Mouse (Mus musculus) neural tube, embryonic 12.5 days (tissue): ENCODE measurements around the gene Olfr749. TPM values are rescaled to one million over a fixed set of nuclear protein-coding genes. Genes with fewer than 3 reads are reported as not detected.
"Not testable (repeated sequence)": the region's sequence is repeated elsewhere in the genome, so short reads cannot be mapped to it uniquely, and the experiment has no call there.

Experiments used
- ATAC-seq: fragments of 200-750 bp; cut with Nextera tagmentation; 2 replicates; pipeline ENCODE4 v1.8.0; 2017; ENCODE audit warnings: low read depth, mild to moderate bottlenecking, moderate TSS enrichment, moderate library complexity; ENCODE audit not compliant: low FRiP score
- H3K27ac ChIP-seq: fragments of 300-500 bp; sonication (generic); 2 replicates; pipeline ENCODE4 v1.5.1; 2016
- H3K27me3 ChIP-seq: fragments of 300-500 bp; sonication (generic); replicated peaks from 2 replicates; pipeline ENCODE4 v1.6.1; 2016; ENCODE audit warnings: mild to moderate bottlenecking
- H3K36me3 ChIP-seq: fragments of 300-500 bp; sonication (generic); 2 replicates; pipeline ENCODE4 v1.6.1; 2016; ENCODE audit warnings: mild to moderate bottlenecking
- H3K4me1 ChIP-seq: fragments of 300-500 bp; sonication (generic); 2 replicates; pipeline ENCODE4 v1.6.1; 2016
- H3K4me2 ChIP-seq: fragments of 300-500 bp; sonication (generic); replicated peaks from 2 replicates; pipeline ENCODE4 v1.6.1; 2016; ENCODE audit warnings: mild to moderate bottlenecking
- H3K4me3 ChIP-seq: fragments of 300-500 bp; sonication (generic); 2 replicates; pipeline ENCODE4 v1.5.1; 2016
- H3K9ac ChIP-seq: fragments of 300-500 bp; sonication (generic); 2 replicates; pipeline ENCODE4 v1.6.1; 2016; ENCODE audit warnings: mild to moderate bottlenecking
- H3K9me3 ChIP-seq: fragments of 300-500 bp; sonication (generic); 2 replicates; pipeline ENCODE4 v1.6.1; 2016; ENCODE audit warnings: mild to moderate bottlenecking
- whole genome bisulfite sequencing: fragments of 180-500 bp; shearing (Covaris S2); methylation state at CpG from one replicate; pipeline ENCODE4 v1.1.7; 2016; 5-methylcytosine and 5-hydroxymethylcytosine counted together
- polyA plus RNA-seq: library from polyadenylated mRNA; unstranded; fragments of >200 nt; fragmentation: Nextera tagmentation; extraction: Ambion mirVana; gene quantifications from 2 replicates; pipeline ENCODE4 v1.2.1, GENCODE M21; 2016

The Olfr749 gene
- polyA plus RNA-seq, result not detected in 2 replicates

DNA sequence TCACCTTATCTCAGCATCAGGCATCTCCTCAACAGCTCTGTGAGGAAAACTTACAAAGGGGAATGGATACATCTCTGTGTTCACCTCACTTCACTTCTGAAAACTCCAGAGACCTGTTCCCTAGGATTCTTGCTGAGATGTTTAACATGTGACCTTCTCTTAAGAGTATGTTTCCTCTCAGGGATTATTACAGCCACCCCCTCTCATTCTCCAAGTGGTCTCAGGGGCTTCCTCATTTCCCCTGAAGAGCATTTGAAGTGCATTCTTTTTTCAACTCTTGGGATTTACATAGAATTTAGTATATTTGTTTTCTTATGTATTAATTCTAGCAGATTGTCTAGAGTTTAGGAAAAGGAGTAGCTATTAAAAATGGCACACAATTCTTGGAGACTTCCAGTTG lies at the start of gene Olfr749:
Olfr749 (minus strand) TSS at position 101 of the 400 bp plus-strand sequence.
- H3K9ac ChIP-seq, result no peak within 1 kb of the TSS
- H3K4me3 ChIP-seq, result no peak within 1 kb of the TSS
- no peak for ATAC-seq
- H3K9me3 ChIP-seq, result no peaks in the 10 kb centered on the region
- no peak within 1 kb of the TSS for H3K4me2 ChIP-seq
- no peak within 1 kb of the TSS for H3K27ac ChIP-seq
- H3K27me3 ChIP-seq, result no peaks in the 10 kb centered on the region
- no peaks in the 10 kb centered on the region for H3K36me3 ChIP-seq
- H3K4me1 ChIP-seq, result no peaks in the 10 kb centered on the region

DNA sequence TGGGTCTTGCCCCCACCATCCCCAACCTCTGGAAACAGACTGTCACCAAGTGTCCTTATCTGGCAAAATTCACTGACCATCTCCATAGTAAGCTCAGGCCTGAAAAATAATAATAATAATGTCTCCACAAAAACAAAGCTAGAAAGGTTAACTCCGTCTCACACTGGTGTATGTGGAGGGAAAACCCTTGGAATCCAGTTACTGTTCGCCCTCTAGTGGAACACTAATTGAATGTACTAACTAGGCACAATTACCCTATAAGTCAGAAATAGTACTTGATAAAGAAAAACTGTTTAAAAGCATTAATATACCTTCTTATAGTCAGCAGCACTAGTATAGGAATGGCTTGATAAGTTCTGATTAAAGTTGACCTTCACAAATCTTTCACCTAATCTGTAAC lies 43.3 kb upstream of the Olfr749 start:
- Histone ChIP-seq H3K4me3 (no peak overlapping the region), H3K9ac (no peak overlapping the region), H3K4me2 (no peak overlapping the region), H3K9me3 (no peaks in the 10 kb centered on the region), H3K27me3 (no peaks in the 10 kb centered on the region), H3K36me3 (no peaks in the 10 kb centered on the region), H3K4me1 (peaks cover 6% of the 10 kb centered on the region; the same call in 1 of the 2 replicates), H3K27ac (no peak overlapping the region)
- no peak for ATAC-seq
- 26% methylated on average over 2 of the region's 2 CpGs for WGBS

DNA sequence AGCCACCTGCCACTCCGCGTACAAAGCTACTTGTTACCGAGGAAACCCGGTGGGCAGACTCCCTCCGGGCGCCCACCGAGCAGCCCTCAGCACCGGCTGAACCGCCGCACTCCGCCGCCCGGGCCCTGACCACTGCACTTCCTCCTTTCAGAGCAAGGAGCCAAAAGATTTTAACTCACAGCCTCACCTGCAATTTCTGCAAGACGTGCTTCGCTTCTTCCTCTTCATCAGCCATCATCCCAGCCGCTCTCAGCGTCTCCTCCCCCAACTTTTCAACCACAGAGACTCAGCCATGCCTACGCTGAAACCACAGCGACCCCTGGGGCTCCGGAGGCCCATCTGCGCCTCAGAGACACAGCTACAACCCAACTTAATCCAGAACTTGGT lies 40.4 kb upstream of the Olfr749 start, which contains the start of gene Ttc5:
Ttc5 (minus strand) TSS at position 269 of the 387 bp plus-strand sequence.
- Histone ChIP-seq H3K27ac (peak within 1 kb of the TSS; percentile 16; the same call in 1 of the 2 replicates), H3K27me3 (no peaks in the 10 kb centered on the region), H3K9ac (peak within 1 kb of the TSS; percentile 77), H3K4me3 (peak within 1 kb of the TSS; percentile 62), H3K9me3 (0 out of 2 replicates have a peak, but pooled peaks cover 4% of the 10 kb centered on the region), H3K4me2 (peak within 1 kb of the TSS; percentile 60), H3K4me1 (peaks cover 6% of the 10 kb centered on the region; the same call in 1 of the 2 replicates), H3K36me3 (peaks cover 20% of the 10 kb centered on the region)
- under 1% methylated on average over 21 of the region's 21 CpGs for WGBS
- peak; percentile 93 for ATAC-seq

DNA sequence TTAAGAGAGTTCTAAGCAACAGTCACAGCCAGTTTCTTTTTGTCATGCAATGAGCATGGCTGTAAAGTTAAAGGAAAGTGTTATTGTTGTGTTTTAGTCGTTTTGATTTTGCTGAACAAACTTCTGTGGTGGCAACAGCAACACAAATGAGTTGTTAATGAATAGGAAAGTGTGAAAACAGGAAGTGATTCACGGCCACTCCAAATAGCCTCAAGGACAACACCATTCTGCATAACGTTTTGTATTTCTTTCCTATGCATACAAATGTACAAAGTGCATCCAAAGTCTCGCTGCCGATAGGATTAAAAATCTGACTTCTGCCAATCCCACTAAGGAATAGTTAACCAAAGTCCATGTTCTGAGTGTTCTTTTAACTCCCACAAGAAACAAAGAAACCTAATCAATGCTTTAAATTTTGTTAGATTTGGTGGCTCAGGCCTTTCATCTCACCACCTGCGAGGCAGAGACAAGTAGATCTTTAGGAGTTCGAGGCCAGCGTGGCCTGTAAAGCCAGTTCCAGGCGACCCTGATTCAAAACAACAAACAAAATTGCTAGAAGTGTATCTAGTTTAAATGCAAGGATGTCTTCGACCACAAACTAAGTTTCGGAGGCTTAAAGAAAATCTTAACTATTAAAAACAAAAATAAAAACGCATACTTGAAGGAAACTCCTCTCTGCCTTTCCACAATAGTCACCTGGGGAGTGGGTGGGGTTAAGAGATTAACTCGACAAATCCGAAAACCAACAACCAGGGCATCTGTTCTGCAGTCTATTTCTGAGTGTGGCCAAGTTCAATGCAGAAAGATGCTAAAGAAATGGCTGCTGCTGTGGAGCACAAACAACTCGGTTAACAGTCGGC lies 39.7 kb upstream of the Olfr749 start:
- Histone ChIP-seq H3K27ac (no peak overlapping the region; the same call in 1 of the 2 replicates), H3K36me3 (peaks cover 21% of the 10 kb centered on the region), H3K9me3 (0 out of 2 replicates have a peak, but pooled peaks cover 4% of the 10 kb centered on the region), H3K27me3 (no peaks in the 10 kb centered on the region), H3K4me3 (peak overlapping the region; percentile 62), H3K9ac (peak overlapping the region; percentile 77), H3K4me1 (peaks cover 6% of the 10 kb centered on the region; the same call in 1 of the 2 replicates), H3K4me2 (peak overlapping the region; percentile 60)
- ATAC-seq, result no peak; the same call in 1 of the 2 replicates
- WGBS, result 29% methylated on average over 16 of the region's 16 CpGs

DNA sequence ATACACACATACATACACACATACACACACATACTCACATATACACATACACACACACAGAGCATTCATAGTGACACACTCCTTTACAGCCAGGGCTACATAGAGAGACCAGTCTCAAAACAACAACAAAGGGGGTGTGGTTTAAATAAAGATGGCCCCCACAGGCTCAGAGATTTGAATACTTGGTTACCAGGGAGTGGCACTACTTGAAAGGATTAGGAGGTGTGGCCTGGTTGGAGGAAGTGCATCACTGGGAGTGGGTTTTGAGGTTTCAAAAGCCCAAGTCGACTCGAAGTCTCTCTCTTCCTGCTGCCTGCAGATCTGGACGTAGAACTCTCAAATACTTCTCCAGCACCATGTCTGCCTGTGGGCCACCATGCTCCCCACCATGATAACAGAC lies 37.3 kb upstream of the Olfr749 start:
- Histone ChIP-seq H3K4me2 (no peak overlapping the region), H3K36me3 (peaks cover 32% of the 10 kb centered on the region), H3K27ac (no peak overlapping the region), H3K27me3 (no peaks in the 10 kb centered on the region), H3K4me3 (no peak overlapping the region), H3K9ac (no peak overlapping the region), H3K4me1 (peaks cover 6% of the 10 kb centered on the region; the same call in 1 of the 2 replicates), H3K9me3 (0 out of 2 replicates have a peak, but pooled peaks cover 4% of the 10 kb centered on the region)
- no peak for ATAC-seq
- 92% methylated on average over 3 of the region's 3 CpGs for WGBS

DNA sequence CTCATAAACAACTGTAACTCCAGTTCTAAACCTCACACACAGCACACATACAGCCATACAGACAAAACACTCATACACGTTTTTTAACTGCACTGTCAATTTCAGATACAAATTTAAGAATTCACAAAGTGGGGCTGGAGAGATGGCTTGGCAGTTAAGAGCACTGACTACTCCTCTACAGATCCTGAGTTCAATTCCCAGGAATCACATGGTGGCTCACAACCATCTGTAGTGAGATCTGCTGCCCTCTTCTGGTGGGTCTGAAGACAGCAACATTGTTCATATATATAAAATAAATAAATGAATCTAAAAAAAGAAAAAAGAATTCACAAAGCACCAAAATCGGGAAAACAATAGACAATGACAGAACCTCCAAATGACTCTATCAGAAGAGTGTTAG lies 26.4 kb upstream of the Olfr749 start:
- Histone ChIP-seq H3K9ac (no peak overlapping the region), H3K9me3 (no peaks in the 10 kb centered on the region), H3K27me3 (no peaks in the 10 kb centered on the region), H3K36me3 (peaks cover 82% of the 10 kb centered on the region), H3K4me2 (no peak overlapping the region), H3K27ac (no peak overlapping the region), H3K4me3 (no peak overlapping the region), H3K4me1 (no peaks in the 10 kb centered on the region)
- ATAC-seq, result no peak
- WGBS, result 81% methylated on average over 2 of the region's 2 CpGs

DNA sequence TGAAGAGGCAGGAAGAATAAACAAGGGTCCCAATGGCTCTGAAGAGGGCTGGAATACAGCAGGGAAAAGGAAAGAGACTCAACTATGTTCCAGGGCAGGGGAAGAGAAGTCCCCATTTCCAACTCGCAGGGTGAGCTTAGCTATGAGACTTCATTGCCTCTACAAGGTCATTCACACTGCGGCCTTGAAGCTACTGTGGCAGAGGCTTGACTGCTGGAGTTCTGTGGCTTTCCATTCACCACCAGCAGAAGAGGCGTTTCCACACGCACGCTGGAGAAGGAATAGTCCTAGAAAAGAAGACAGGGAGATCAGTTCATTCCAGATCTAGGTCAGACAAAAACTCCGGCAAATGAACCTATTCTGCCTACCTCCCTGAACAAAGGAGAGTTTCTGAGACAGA lies 20.8 kb upstream of the Olfr749 start:
- Histone ChIP-seq H3K36me3 (peaks cover 52% of the 10 kb centered on the region), H3K4me3 (no peak overlapping the region), H3K27me3 (no peaks in the 10 kb centered on the region), H3K9ac (no peak overlapping the region), H3K4me1 (no peaks in the 10 kb centered on the region), H3K9me3 (no peaks in the 10 kb centered on the region), H3K4me2 (no peak overlapping the region), H3K27ac (no peak overlapping the region)
- no peak for ATAC-seq
- 93% methylated on average over 6 of the region's 6 CpGs for WGBS

DNA sequence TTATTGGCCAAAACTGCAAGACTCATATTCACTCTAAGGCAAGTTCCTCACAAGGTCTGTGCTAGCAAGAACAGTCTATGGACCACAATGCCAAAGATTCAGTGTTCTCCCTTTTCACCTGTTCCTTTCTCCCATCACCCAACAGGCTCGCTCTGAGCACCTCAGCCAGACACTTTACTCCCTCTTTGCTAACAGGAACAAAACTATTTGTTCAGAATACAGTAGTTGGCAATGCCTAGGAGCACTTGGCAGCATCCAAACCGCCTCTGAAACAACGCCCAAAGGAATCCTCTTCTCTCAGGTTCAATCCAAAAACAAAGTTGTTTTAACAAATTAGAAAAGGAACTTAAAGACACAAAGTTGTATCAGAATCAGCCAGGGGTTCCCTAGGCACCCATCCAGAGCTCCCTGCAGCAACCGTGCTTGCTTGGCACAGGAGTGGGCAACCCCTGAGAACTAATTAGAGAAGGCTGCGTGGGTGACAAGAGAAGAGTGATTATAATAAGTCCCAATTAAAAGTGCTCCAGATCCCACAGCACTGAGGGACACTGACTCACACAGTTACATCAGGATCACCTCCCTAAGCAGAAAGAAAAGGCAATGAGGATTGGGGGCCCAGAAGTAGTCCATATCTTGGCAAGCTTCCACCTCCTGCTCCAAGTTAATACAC lies 13.7 kb upstream of the Olfr749 start:
- no peak for ATAC-seq
- 83% methylated on average over 5 of the region's 5 CpGs for WGBS
- no peak overlapping the region for H3K4me2 ChIP-seq
- H3K27ac ChIP-seq, result no peak overlapping the region
- H3K36me3 ChIP-seq, result no peaks in the 10 kb centered on the region
- H3K9me3 ChIP-seq, result no peaks in the 10 kb centered on the region
- no peaks in the 10 kb centered on the region for H3K4me1 ChIP-seq
- no peaks in the 10 kb centered on the region for H3K27me3 ChIP-seq
- H3K9ac ChIP-seq, result no peak overlapping the region
- no peak overlapping the region for H3K4me3 ChIP-seq

DNA sequence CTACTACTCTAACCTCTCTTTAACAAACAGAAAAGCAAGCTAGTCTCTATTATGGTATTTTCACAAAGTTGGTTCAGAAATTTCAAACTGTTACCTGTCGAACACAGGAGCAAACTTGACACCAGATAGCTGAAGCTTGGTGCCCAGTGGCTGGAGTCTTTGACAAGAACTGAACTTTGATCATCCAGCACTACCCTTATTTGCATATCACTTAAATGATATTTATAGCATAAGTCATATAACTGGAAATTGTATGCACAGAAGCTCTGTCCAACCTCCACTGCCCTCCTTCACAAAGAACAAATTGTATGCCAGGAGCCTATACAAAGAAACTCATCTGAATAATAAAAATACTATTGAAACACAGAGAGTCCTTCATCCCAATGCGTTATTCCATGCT lies 3.3 kb downstream of the Olfr749 start:
- no peak overlapping the region for H3K4me3 ChIP-seq
- WGBS, result 76% methylated on average over 2 of the region's 2 CpGs
- H3K27ac ChIP-seq, result no peak overlapping the region
- no peaks in the 10 kb centered on the region for H3K4me1 ChIP-seq
- no peak for ATAC-seq
- no peaks in the 10 kb centered on the region for H3K9me3 ChIP-seq
- no peak overlapping the region for H3K4me2 ChIP-seq
- no peaks in the 10 kb centered on the region for H3K27me3 ChIP-seq
- H3K9ac ChIP-seq, result no peak overlapping the region
- no peaks in the 10 kb centered on the region for H3K36me3 ChIP-seq

DNA sequence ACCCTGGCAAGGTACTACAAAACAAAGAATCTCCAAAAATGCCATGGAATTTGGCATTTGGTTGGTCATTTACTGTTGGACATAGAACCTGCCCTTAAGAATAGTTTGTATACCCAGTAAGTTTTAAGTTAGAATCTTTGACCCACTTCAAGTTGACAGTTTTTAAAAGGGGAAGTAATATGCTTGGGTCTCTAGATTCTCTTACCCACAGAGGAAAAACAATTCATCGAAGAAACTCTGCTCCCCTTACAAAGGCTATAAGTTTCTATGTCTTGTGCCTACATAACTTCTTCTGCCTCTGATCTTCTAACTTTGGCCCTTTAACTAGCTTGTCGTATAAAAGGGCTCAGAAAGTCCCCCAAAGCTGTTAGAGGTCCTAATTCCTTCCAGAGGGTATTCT lies 4.6 kb downstream of the Olfr749 start:
- no peak for ATAC-seq
- 74% methylated on average over 2 of the region's 2 CpGs for WGBS
- H3K36me3 ChIP-seq, result no peaks in the 10 kb centered on the region

DNA sequence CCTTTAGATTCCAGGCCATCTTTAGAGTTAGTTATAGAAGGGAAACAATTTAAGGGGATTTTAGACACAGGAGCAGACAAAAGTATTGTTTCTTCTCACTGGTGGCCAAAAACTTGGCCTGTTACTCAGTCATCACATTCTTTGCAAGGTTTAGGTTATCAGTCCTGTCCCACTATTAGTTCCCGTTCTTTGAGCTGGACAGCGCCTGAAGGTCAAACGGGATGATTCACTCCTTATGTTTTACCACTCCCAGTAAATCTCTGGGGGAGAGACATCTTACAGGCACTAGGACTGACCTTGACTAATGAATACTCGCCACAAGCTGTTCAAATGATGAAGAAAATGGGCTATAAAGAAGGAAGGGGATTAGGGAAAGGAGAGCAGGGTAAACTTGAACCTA lies 22.5 kb downstream of the Olfr749 start:
- H3K9ac ChIP-seq, H3K27me3 ChIP-seq, H3K4me2 ChIP-seq, H3K27ac ChIP-seq, ATAC-seq, H3K36me3 ChIP-seq, H3K4me3 ChIP-seq, H3K4me1 ChIP-seq, H3K9me3 ChIP-seq: not testable (repeated sequence)
- 83% methylated on average over 4 of the region's 4 CpGs for WGBS

More for the DNA sequence above, 4.6 kb downstream of the Olfr749 start:
- Histone ChIP-seq H3K9ac (no peak overlapping the region), H3K27me3 (no peaks in the 10 kb centered on the region), H3K4me2 (no peak overlapping the region), H3K9me3 (no peaks in the 10 kb centered on the region), H3K4me1 (no peaks in the 10 kb centered on the region), H3K4me3 (no peak overlapping the region), H3K27ac (no peak overlapping the region)

DNA sequence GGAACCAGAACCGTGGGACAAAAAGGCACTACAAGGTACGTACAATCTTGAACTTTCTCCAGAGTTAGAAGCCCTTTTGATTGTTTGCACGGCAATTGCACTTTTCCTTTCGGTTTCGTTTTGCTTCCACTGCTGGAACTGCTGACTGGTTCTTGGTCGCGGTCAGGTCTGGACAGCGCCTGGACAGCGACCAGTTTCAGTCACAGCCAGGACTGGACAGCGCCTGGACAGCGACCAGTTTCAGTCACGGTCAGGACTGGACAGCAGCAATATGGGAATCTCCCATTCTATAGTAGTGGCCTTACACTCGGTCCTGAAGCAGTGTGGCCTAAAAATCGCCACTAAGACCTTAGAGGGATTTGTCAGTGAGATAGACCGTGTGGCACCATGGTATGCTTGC lies 25.0 kb downstream of the Olfr749 start:
- not testable (repeated sequence) for H3K9me3 ChIP-seq, H3K4me3 ChIP-seq, H3K4me2 ChIP-seq, H3K36me3 ChIP-seq, H3K27ac ChIP-seq, H3K27me3 ChIP-seq, H3K4me1 ChIP-seq, H3K9ac ChIP-seq, ATAC-seq
- WGBS, result 93% methylated on average over 15 of the region's 15 CpGs
